Mouse (Mus musculus) ovary, postnatal 36 days (tissue): ENCODE measurements around the gene 4933402N03Rik.

Source experiments
- DNase-seq: peaks from one replicate; pipeline ENCODE4 v3.0.0; 2022; ENCODE audit warnings: low spot score, mixed read lengths

4933402N03Rik gene

DNA sequence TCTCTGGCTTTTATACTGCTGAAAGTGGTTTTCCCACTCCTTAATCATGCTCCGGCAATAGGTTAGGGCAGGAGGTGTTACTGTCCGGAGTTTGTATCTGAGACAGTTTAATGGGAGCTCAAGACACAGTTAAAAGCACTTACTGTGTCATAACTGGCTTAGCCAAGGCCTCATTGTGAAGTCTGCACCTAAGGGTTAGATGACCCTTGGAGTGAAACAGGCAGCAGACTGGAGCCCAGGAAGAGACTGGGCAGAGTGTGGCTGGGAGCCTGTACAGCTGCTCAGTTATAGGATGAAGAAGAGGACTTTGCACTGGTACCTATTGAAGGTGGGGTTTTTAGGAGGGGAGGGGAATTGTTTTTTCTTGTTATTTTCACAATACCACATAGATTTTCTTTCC lies at the start of gene 4933402N03Rik:
Gene 4933402N03Rik, minus strand, starts transcription at position 101 of the 400 bp plus-strand sequence.
- no peak for DNase-seq

DNA sequence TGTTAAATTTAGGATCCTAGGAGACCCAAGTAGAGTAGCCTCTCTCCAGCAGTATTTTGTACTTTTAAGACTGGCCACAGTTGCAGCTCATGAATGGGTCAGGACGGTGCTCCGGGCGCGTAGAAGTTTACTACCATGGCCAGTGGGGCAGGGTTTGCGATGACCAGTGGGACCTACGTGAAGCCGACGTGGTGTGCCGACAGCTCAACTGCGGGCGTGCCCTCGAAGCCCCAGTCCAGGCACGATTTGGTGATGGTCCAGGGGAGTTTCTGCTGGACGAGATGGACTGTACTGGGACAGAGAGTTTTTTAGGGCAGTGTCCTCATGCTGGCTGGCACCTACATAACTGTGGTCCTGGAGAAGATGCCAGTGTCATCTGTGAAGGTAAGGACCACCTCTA lies 41.9 kb upstream of the 4933402N03Rik start:
- DNase-seq = no peak

GRCm38 (mm10) chr7:131187047-131187446 lies 40.9 kb upstream of the 4933402N03Rik start:
- DNase-seq = no peak

GRCm38 (mm10) chr7:131184339-131184738 lies 38.2 kb upstream of the 4933402N03Rik start:
- DNase-seq = no peak

GRCm38 (mm10) chr7:131182685-131183084 lies 36.6 kb upstream of the 4933402N03Rik start:
- DNase-seq = peak; percentile 36

- DNase-seq = no peak
These were observed 28.0 kb upstream of the 4933402N03Rik start, which contains the start of gene 5430419D17Rik for GRCm38 (mm10) chr7:131174121-131174520. Gene 5430419D17Rik (plus strand): TSS chr7:131174402.

DNA sequence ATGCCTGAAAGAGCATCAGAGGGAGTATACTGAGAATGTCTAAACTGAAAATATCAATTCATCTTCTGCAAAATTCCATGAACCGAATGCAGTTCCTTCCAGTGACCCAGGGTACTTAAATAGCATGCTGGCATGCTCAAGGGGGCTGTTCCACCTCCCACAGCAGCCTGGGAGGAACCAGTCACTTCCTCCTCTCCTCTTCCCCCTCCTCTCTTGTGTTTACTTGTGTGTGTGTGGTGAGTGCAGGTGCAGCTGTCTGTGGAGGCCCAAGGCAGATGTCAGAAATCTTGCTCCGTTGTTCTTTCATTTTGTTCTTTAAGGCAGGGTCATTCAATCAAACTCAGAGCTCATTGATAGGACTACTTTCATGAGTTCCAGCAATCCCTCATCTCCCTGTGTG lies 23.0 kb upstream of the 4933402N03Rik start:
- no peak for DNase-seq

GRCm38 (mm10) chr7:131167771-131168170 lies 21.7 kb upstream of the 4933402N03Rik start:
- DNase-seq = no peak

- DNase-seq = no peak
These were observed 16.1 kb upstream of the 4933402N03Rik start for GRCm38 (mm10) chr7:131162251-131162650.

- no peak for DNase-seq
These were observed 6.9 kb upstream of the 4933402N03Rik start for GRCm38 (mm10) chr7:131153044-131153443.

- DNase-seq = no peak
These were observed 4.1 kb upstream of the 4933402N03Rik start for GRCm38 (mm10) chr7:131150179-131150578.

DNA sequence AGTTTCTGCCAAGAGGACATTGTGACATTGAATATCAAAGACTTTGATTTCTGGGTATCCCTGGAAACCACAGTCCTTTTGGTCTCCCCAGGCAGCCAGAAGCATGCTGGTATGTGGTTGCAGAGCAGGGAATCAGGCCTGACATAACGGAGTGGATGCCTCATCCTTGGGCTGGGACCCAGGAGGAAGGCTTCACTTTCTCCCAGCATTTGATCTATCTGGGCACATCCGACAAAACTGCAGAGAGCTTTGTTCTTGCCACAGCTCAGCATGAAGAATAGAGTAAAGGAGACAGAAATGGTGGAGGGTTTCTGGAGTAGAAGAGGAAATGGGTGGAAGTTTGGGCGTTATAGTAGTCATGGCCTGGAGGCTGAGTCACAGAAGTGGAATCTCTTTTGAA lies 12.9 kb downstream of the 4933402N03Rik start:
- no peak for DNase-seq

- DNase-seq = no peak
These were observed 16.1 kb downstream of the 4933402N03Rik start for GRCm38 (mm10) chr7:131130021-131130420.

DNA sequence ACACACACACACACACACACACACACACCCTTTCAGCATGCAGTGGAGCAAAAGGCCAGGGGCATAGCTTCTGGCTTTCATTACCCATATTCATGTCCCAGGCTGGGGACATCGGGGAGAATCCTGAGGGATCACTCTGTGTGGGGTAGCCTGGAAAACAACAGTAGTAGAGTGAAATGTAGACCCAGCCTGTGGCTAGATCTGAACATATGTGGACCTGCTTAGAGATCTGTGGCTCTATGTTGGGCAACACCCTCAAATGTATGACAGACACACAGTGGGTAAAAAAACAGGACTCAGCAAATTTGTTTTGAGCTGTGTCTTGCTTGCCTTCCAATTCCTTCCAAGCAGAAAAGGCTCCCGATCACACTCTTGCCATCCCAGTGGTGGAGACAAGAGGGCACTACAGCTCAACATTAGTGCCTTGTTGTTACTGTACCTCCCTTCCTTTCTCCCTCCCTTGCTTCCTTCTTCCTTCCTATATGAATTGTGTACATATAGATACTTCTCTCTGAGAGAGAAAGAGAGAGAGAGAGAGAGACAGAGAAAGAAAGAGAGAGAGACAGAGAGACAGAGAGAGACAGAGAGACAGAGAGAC lies 23.8 kb downstream of the 4933402N03Rik start:
- no peak for DNase-seq

- DNase-seq = no peak
These were observed 31.7 kb downstream of the 4933402N03Rik start for GRCm38 (mm10) chr7:131114434-131114833.

DNA sequence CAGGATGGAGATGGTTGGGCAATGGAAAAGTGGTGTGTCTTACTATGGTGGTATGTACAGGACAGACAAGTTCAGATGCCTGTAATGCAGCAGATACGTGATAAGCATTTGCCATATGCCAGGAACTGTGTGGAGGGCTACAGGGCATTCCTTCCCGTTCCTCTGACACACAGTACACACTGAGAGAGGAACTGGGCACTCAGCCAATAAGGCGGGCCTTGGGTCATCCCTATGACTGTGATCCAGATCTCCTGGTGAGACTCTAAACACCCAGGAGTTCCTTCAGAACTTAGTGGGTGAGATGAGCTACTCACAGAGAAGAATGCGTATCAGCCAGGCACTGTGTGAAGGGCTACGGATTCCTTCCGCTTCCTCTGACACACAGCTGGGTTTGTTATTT lies 32.4 kb downstream of the 4933402N03Rik start:
- DNase-seq = peak; percentile 10

GRCm38 (mm10) chr7:131112486-131112885 lies 33.6 kb downstream of the 4933402N03Rik start:
- DNase-seq = peak; percentile 13
